Mouse (Mus musculus) megakaryocyte, adult 5-6 weeks (primary cell): Measurements from ENCODE around the gene Chd6. TPM values are rescaled to one million over a fixed set of nuclear protein-coding genes. Genes with fewer than 3 reads are reported as not detected.

Experiments
- total RNA-seq, 2 experiments: library from RNA; stranded (forward) in 1 of 2; stranded (reverse) in 1 of 2; fragments of 153-499, 151-499 nt in 1 of 2; fragments of 221-1000, 200-1000 nt in 1 of 2; gene quantifications; 2 replicates each; pipeline versions ENCODE4 v1.2.3 to v1.2.4; 2015 to 2017

Gene Chd6
- total RNA-seq, 2 experiments from 2014 or later = 21.4 to 22.7 TPM

Other genes starting within 250 kb of the Chd6 start
- gene Zhx3, start 236.1 kb downstream of the Chd6 start, total RNA-seq (2015) = 2.9 and 6.2 TPM in 2 replicates
- gene Zhx3, start 236.1 kb downstream of the Chd6 start, total RNA-seq (2017) = 2.8 and 3.9 TPM in 2 replicates
- not detected in 2 replicates for gene Lpin3, start 228.4 kb downstream of the Chd6 start, total RNA-seq (2015)
- not detected in 2 replicates for gene Lpin3, start 228.4 kb downstream of the Chd6 start, total RNA-seq (2017)
- not detected in 2 replicates for gene Emilin3, start 196.7 kb downstream of the Chd6 start, total RNA-seq (2015)
- not detected in 2 replicates for gene Emilin3, start 196.7 kb downstream of the Chd6 start, total RNA-seq (2017)